Mouse (Mus musculus): ENCODE measurements around the gene Coil. TPM values are rescaled to one million over a fixed set of nuclear protein-coding genes. Genes with fewer than 3 reads are reported as not detected.
A peak's percentile ranks its signal among the peaks of the same experiment; 100 is the strongest.
"Not testable (repeated sequence)": the region's sequence is repeated elsewhere in the genome, so short reads cannot be mapped to it uniquely, and the experiment has no call there.

The Coil gene
- polyA plus RNA-seq, 1 experiment from 2014 or later = 8.6 TPM

- no peaks in the 10 kb centered on the region for H3K27me3 ChIP-seq
- no peak overlapping the region for H3K9ac ChIP-seq
- peaks cover 32% of the 10 kb centered on the region for H3K4me1 ChIP-seq (replicated peaks)
- 88% methylated on average over 3 of the region's 3 CpGs for WGBS
- no peak overlapping the region for H3K27ac ChIP-seq
- no peak overlapping the region for H3K4me3 ChIP-seq
- H3K9me3 ChIP-seq (replicated peaks) = no peaks in the 10 kb centered on the region
- no peak overlapping the region for H3K4me2 ChIP-seq
- no peak for ATAC-seq (replicated peaks; ENCODE audit: insufficient number of reproducible peaks, insufficient read depth, low FRiP score, low read depth)
- no peaks in the 10 kb centered on the region for H3K36me3 ChIP-seq
Observed at GRCm38 (mm10) chr11:89026117-89026516, 56.1 kb downstream of the Coil start.

DNA sequence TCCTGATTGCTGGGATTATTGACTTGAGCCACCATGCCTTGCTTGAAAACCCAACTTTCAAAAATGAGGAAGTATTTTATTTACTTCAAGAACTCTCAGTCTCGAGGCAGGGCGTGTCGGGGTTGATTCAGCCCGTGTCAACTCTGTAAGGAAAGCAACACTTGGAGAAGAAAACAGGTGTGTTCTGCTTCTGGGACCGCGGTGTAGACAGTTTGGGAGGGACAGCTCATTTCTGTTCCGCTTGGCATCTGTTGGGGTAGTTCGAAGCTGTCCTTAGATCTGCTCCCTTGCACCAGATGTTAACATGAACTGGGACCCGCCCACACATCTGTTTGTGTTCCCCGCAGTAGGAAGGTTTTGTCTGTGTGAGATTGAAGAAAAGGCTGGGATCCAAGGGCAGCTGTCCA, 57.9 kb downstream of the Coil start:
- H3K4me2 ChIP-seq = no peak overlapping the region
- no peaks in the 10 kb centered on the region for H3K36me3 ChIP-seq
- H3K27ac ChIP-seq = peak overlapping the region; percentile 33
- peaks cover 23% of the 10 kb centered on the region for H3K4me1 ChIP-seq (replicated peaks)
- no peak overlapping the region for H3K4me3 ChIP-seq
- no peak overlapping the region for H3K9ac ChIP-seq
- H3K9me3 ChIP-seq (replicated peaks) = no peaks in the 10 kb centered on the region
- ATAC-seq (replicated peaks; ENCODE audit: insufficient number of reproducible peaks, insufficient read depth, low FRiP score, low read depth) = no peak
- WGBS = 64% methylated on average over 10 of the region's 10 CpGs
- H3K27me3 ChIP-seq = no peaks in the 10 kb centered on the region

GRCm38 (mm10) chr11:89028871-89029405, 58.9 kb downstream of the Coil start:
- 13% methylated on average over 10 of the region's 10 CpGs for WGBS
- Histone ChIP-seq H3K36me3 (no peaks in the 10 kb centered on the region), H3K27ac (peak overlapping the region; percentile 33), H3K27me3 (no peaks in the 10 kb centered on the region), H3K9ac (no peak overlapping the region), H3K4me3 (no peak overlapping the region), H3K9me3 (replicated peaks) (no peaks in the 10 kb centered on the region), H3K4me2 (no peak overlapping the region), H3K4me1 (replicated peaks) (peaks cover 23% of the 10 kb centered on the region)
- peak; percentile 69 for ATAC-seq (replicated peaks; ENCODE audit: insufficient number of reproducible peaks, insufficient read depth, low FRiP score, low read depth)

DNA sequence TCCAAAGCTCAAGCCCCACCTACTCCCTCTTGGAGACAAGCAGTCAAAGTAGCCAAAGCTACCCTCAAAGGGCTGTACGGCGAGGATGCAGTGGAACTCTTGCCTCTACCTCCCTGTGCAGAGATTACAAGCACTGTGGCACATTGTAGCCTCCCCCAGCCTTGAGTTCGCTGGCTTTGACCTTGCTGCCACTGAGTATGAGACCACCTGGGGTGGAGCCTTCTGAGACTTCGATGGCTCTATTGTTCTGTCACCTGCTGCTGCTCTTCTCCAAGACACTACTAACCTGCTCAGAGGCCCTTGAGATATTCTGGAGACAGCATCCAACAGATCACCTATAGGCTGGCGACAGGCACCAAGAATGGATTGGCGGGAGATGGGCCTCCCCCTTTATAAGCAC, 60.5 kb downstream of the Coil start:
- no peak for ATAC-seq (replicated peaks; ENCODE audit: insufficient number of reproducible peaks, insufficient read depth, low FRiP score, low read depth)
- H3K4me1 ChIP-seq (replicated peaks) = peaks cover 13% of the 10 kb centered on the region
- H3K4me2 ChIP-seq = no peak overlapping the region
- H3K9ac ChIP-seq = no peak overlapping the region
- no peaks in the 10 kb centered on the region for H3K36me3 ChIP-seq
- no peak overlapping the region for H3K27ac ChIP-seq
- 79% methylated on average over 6 of the region's 6 CpGs for WGBS
- H3K27me3 ChIP-seq = no peaks in the 10 kb centered on the region
- H3K9me3 ChIP-seq (replicated peaks) = no peaks in the 10 kb centered on the region
- no peak overlapping the region for H3K4me3 ChIP-seq

GRCm38 (mm10) chr11:89031189-89031588, 61.1 kb downstream of the Coil start:
- ATAC-seq (replicated peaks; ENCODE audit: insufficient number of reproducible peaks, insufficient read depth, low FRiP score, low read depth) = no peak

GRCm38 (mm10) chr11:89034592-89034991, 64.5 kb downstream of the Coil start:
- H3K9me3 ChIP-seq (replicated peaks) = no peaks in the 10 kb centered on the region
- no peaks in the 10 kb centered on the region for H3K4me1 ChIP-seq (replicated peaks)
- peaks cover 15% of the 10 kb centered on the region for H3K36me3 ChIP-seq
- H3K4me3 ChIP-seq = no peak overlapping the region
- ATAC-seq (replicated peaks; ENCODE audit: insufficient number of reproducible peaks, insufficient read depth, low FRiP score, low read depth) = no peak
- H3K27ac ChIP-seq = no peak overlapping the region
- H3K27me3 ChIP-seq = no peaks in the 10 kb centered on the region
- no peak overlapping the region for H3K4me2 ChIP-seq
- no peak overlapping the region for H3K9ac ChIP-seq

More at GRCm38 (mm10) chr11:89031189-89031588, 61.1 kb downstream of the Coil start:
- Histone ChIP-seq H3K9me3 (replicated peaks) (no peaks in the 10 kb centered on the region), H3K4me3 (no peak overlapping the region), H3K27ac (no peak overlapping the region), H3K4me2 (no peak overlapping the region), H3K27me3 (no peaks in the 10 kb centered on the region), H3K36me3 (no peaks in the 10 kb centered on the region), H3K9ac (no peak overlapping the region), H3K4me1 (replicated peaks) (peaks cover 11% of the 10 kb centered on the region)
- 67% methylated on average over 1 of the region's 1 CpGs for WGBS

DNA sequence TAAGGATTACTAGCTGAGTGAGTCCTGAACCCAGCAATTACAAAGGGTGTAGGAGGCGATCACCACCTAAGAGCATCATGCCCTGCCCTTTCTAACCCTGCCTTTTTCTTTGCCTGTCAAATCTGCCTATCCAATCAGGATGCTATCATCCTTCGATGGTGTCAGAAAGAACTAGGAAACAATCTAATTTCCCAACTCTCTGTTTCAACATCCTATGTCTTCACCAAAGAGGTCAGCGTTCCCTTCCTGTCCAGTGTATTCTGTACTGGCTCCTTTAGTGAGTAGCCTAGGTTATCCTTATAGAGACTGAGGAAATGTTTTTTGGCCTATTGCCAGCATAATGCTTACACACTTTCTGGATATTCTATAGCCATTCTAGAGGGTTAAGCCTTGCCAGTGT, 65.5 kb downstream of the Coil start:
- Histone ChIP-seq H3K27me3 (no peaks in the 10 kb centered on the region), H3K4me1 (replicated peaks) (no peaks in the 10 kb centered on the region), H3K4me3 (no peak overlapping the region), H3K9ac (no peak overlapping the region), H3K36me3 (peaks cover 25% of the 10 kb centered on the region), H3K9me3 (replicated peaks) (no peaks in the 10 kb centered on the region), H3K27ac (no peak overlapping the region), H3K4me2 (no peak overlapping the region)
- 73% methylated on average over 3 of the region's 3 CpGs for WGBS
- ATAC-seq (replicated peaks; ENCODE audit: insufficient number of reproducible peaks, insufficient read depth, low FRiP score, low read depth) = no peak

GRCm38 (mm10) chr11:89038496-89038895, 68.4 kb downstream of the Coil start:
- Histone ChIP-seq H3K4me3 (no peak overlapping the region), H3K4me1 (replicated peaks) (no peaks in the 10 kb centered on the region), H3K9me3 (replicated peaks) (no peaks in the 10 kb centered on the region), H3K4me2 (no peak overlapping the region), H3K27me3 (no peaks in the 10 kb centered on the region), H3K36me3 (peaks cover 44% of the 10 kb centered on the region), H3K9ac (no peak overlapping the region), H3K27ac (no peak overlapping the region)
- WGBS = 82% methylated on average over 6 of the region's 6 CpGs
- ATAC-seq (replicated peaks; ENCODE audit: insufficient number of reproducible peaks, insufficient read depth, low FRiP score, low read depth) = no peak

DNA sequence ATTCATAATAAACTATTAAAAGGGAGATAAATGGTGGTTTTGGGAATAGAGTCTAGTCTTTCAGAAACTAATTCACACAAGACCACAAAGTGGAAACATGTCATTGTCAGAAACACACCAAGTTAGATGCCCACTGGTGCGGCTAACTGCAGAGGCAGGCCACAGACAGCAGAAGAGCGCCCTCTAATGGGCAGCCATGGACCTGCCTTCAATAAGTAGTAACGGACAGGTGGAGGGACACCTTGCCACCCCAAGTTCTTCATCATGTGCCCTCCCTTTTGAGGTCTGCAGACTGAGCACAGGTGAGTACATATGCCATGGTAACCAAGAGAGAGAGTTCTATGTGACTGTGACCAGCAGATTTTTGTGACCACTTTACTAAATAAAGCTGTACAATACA, 69.3 kb downstream of the Coil start:
- no peaks in the 10 kb centered on the region for H3K27me3 ChIP-seq
- H3K9ac ChIP-seq = no peak overlapping the region
- H3K4me3 ChIP-seq = no peak overlapping the region
- no peaks in the 10 kb centered on the region for H3K9me3 ChIP-seq (replicated peaks)
- WGBS = 20% methylated on average over 3 of the region's 3 CpGs
- H3K27ac ChIP-seq = no peak overlapping the region
- no peak overlapping the region for H3K4me2 ChIP-seq
- no peak for ATAC-seq (replicated peaks; ENCODE audit: insufficient number of reproducible peaks, insufficient read depth, low FRiP score, low read depth)
- H3K36me3 ChIP-seq = peaks cover 50% of the 10 kb centered on the region
- H3K4me1 ChIP-seq (replicated peaks) = no peaks in the 10 kb centered on the region

- not testable (repeated sequence) for H3K4me1 ChIP-seq (replicated peaks); H3K27ac ChIP-seq; ATAC-seq (replicated peaks; ENCODE audit: insufficient number of reproducible peaks, insufficient read depth, low FRiP score, low read depth); H3K9ac ChIP-seq; H3K4me3 ChIP-seq; H3K4me2 ChIP-seq; H3K9me3 ChIP-seq (replicated peaks); H3K27me3 ChIP-seq
- WGBS = 86% methylated on average over 6 of the region's 7 CpGs
- H3K36me3 ChIP-seq = peaks cover 67% of the 10 kb centered on the region
Observed at GRCm38 (mm10) chr11:89041073-89041472, 71.0 kb downstream of the Coil start.
